Mouse (Mus musculus) retina, embryonic 14.5 days (tissue): ENCODE measurements around the gene Acp7.
"Not testable (repeated sequence)": the region's sequence is repeated elsewhere in the genome, so short reads cannot be mapped to it uniquely, and the experiment has no call there.

Experiments
- DNase-seq: peaks from one replicate; pipeline ENCODE4 v3.0.0-alpha.2; 2015; ENCODE audit warnings: low spot score

Acp7 gene

DNA sequence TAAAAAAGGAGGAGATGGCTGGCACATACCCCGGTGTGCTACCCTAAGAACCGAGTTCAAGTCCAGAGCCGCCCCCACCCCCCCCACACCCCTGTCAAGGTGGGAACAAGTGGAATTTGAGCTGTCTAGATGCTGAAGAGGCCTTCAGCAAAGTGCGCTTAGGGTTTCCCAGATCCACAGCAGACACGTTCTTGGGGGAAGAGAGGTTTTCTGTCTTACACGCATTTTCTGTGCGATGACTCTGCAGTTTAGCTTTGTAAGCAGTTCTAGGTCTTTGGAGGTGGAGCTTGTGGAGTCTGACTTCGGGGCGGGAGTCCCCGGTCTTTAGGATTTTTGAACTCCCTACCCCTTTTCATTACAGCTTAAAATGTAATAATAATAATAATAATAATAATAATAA lies at the start of gene Acp7:
Gene Acp7 (minus strand): TSS at position 260 of the 400 bp plus-strand sequence.
- DNase-seq: no peak

DNA sequence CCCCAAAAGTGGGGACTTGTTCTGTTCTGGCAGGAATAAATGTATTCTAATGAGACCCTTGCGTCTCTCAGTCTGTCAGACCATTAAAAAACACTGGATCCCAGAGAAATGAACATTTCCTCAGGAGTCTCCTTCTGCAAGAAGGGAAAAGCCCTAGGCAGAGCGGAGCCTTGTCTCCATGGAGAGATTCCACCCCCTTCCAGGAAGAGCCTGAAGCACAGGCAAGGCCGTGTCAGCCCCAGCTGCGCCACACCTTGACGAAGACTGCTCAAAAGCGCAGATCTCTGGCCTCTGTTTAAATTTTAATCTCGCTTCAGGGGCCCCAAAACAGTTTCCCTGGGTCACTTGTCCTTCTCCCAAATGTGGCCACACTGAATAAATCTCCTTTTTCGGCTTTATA lies 46.5 kb upstream of the Acp7 start:
- DNase-seq: no peak

DNA sequence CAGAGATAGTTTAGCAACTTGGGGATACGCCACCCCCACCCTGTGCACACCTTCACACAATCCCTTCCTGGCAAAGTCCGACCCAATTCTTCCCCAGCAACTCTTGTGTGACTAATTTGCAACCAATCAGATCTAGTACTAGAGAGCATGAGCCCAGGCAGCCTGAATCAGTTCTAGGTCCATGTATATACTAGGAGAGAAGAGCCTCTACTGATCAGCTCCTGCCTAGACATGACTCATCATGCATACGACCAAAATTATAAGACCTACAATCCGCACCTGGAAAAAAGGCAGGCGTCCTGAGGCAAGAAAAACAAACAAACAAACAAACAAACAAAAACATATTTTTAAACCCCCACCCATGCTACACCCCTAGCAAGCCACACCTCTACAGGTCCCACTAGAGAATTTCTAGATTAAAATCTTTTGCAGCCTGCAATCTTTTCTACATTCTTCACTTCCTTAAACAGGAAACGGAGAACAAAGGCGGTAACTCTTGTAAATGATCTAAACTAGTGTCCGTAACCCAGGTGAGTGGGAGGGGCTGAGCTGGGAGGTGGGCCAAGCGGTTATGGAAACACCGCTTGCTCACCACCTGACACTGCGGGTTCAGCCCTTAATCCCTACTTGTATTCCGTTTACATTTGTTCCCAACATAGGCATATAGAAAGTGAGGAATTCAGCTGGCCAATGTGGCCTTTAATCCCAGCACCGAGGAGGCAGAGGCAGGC lies 45.8 kb upstream of the Acp7 start:
- no peak for DNase-seq

DNA sequence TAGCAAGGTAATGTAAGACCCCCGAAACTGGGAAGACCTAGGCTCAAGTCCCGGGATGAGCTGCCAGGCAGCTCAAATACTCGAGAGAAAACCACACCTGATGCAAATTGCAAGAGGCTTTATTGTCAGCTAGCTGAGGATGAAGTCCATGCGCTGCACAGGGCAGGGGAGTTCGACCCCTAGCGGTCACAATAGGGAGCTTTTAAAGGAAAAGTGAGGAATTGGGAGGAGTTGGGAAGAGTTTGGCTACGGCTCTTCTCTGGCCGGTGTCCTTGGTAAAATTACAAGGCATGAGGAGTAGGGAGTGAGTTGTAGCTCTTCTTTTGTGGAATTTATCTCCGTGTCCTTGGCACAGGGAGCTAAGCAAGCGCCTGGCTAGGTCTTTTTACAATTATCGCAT lies 44.6 kb upstream of the Acp7 start:
- peak; percentile 45 for DNase-seq

DNA sequence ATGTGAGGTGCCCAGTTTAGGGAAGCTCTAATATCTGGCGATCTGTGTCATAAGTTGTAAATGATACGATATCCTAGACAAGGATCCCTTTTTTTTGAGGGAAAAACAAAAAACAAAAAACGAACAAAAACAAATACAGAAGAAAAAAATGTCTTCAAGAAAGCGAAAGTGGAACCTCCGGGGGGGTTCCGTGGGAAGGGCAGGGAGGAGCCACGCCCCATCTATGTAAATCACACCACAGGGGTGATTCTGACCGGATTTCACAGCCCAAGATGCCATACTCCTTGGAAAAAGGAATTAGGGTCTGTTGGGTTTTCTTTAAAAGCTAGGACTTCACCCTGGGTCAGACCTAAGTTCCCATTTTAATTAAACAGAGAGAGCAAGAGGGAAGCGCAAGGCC lies 43.9 kb upstream of the Acp7 start:
- no peak for DNase-seq

DNA sequence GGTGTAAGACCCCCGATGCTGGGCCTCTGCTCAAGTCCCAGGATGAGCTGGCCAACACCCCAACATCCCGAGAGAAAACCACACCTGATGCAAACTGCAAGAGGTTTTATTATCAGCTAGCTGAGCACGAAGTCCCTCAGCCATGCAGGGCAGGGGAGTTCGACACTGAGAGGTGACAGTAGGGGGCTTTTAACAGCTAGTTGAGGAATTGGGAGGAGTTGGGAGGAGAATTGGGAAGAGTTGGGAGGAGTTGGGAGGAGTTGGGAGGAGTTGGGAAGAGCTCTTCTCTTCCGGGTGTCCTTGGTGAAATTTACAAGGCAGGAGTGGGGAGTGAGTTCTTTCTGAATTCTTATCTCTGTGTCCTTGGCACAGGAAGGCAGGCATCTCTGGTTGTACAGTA lies 41.7 kb upstream of the Acp7 start:
- DNase-seq: not testable (repeated sequence)

DNA sequence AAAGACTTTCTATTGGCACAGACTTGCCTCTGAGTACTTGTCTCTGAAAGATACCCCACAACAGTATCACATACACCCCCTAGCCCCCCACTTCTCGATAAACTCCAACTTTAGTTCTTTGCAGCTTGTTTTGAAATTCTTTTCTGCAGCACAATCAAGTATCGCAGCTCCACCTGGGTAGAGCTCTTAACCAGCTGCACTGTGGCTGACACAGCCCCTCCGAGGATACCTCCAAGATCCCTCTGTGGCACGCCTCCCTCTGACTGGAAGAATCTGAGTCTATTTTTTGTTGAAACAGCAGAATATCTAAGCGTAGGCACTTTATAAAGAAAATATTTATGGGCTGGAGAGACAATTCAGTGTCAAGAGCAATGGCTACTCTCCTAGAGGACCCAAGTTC lies 41.1 kb upstream of the Acp7 start:
- DNase-seq: no peak

DNA sequence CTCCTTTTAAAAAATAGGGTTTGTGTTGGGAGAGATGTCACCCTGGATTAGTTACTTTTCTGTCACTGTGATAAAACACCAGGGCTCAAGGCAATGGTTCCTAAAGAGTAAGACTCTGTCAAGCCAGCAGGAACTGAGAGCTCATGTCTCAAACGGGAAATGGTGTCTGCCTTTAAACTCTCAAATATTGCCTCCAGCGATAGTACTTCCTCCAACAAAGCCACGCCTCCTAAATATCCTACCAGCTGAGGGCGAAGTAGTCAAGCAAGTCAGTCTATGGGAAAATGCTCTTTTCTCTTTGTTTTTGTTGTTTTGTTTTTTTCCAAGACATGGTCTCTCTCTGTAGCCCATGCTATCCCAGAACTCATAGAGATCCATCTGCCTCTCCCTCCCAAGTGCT lies 40.0 kb upstream of the Acp7 start:
- no peak for DNase-seq

DNA sequence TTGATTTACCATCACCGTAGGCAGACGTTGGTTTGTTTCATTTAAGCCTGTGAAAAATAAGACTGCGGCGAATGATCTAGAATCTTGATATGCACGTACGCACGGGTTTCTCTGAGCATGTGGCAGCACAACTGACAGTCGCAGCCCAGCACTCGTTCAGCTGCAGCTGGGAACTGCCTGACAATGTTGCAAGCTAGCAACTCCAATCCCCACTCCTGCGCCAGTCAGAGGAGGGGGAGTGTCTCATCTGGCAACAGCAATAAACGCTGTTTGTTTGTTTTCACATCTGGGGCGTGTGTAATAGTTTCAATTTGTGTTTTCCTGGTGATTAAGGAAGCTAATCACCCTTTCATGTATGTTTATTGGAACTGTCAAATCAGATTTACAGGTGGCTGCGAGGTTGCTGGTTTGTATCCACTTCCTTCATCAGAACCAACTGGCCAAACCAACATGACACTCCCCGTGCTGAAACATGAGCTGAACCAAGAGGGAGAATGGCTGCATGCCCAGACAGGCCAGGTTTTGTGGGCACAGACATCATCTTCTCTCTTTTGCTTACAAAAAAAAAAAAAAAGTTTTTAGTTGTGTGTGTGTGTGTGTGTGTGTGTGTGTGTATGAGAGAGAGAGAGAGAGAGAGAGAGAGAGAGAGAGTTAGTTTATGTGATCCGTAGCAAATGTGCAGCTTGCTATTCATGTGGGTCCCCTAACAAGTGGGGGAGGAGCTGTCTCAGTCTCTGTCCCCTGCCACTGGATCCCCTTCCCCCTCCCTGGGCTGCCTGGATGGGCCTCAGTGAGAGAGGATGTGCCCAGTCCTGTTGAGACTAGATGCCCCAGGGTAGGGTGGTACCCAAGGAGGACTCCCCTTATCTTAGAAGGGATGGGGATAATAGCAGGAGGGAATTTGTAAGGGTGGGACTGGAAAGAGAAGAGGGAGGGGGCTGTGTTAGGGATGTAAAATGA lies 34.8 kb upstream of the Acp7 start:
- DNase-seq: peak; percentile 17

DNA sequence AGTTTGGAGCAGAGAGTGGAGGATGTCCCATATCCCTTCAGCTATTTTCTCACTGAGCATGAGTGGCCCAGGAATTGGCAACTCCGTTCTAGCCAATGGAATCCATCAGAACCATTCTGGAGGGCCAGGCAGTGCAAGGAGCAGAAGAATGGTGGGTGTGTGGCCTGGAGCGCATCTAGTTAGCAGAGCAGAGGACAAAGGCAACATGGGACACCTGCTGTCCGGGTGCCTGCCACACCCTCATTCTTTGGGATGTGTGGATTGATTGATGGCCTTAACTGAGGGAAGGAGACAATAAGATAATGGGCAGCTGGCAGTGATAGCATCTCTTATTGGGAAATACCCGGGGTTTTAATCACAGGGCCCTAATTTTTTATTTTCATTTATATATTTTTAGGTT lies 25.3 kb upstream of the Acp7 start:
- DNase-seq: no peak

DNA sequence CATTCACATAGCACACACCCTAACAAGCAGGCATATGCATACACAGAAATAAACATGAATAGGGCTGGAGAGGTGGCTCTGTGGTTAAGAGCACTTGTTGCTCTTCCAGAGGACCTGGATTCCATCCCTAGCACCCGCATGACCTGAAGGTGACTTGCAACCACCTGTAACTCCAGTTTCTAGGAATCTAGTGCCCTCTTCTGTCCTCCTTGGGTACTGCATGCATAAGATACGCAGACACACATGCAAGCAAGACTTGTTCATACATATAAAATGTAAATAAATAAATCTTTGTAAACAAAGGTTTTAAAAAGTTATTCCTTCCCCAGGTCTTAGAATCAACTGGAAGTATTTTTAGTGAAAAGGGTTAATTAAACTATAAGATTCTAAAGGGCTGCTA lies 20.0 kb upstream of the Acp7 start:
- DNase-seq: no peak

DNA sequence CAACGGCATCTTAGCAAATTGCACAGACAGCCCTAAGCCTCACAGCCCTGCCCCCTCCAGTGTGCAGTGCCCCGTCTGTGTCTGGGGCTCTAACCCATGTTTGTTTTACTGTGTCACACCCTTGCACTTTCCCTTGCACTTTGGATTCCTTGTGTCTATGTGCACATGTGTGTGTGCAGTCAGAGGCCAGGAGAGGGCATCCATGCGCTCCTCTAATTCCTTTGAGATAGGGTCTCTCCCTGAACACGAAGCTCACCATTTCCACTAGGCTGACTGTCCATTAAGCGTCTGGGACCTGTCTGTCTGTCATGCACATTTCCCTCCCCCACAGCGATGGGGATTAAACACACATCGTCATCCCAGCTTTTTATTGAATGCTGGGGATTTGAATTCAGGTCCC lies 15.9 kb upstream of the Acp7 start:
- DNase-seq: peak; percentile 41

DNA sequence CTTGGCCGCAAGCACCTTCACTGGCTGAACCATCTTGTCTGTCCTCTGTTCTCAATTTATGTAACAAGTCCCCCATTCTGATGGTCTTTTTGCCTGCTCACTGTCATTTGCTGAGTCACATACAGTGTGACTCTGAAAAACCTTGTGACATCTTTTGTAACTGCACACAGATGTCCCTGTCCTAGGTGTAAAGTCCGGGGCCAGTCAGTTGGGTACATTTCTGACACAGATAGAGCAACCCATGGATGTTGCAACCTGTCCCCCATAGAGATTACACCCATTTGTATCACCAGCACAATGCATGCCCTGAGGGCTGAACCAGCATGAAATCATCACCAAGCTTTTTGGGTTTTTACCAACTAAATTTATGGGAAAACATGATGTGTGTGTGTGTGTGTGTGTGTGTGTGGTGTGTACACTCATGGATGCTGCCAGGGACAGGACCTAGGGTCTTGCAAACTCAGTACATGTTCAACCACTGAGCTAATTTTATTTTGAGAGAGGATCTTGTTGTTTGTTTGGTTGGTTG lies 14.9 kb upstream of the Acp7 start:
- DNase-seq: no peak

DNA sequence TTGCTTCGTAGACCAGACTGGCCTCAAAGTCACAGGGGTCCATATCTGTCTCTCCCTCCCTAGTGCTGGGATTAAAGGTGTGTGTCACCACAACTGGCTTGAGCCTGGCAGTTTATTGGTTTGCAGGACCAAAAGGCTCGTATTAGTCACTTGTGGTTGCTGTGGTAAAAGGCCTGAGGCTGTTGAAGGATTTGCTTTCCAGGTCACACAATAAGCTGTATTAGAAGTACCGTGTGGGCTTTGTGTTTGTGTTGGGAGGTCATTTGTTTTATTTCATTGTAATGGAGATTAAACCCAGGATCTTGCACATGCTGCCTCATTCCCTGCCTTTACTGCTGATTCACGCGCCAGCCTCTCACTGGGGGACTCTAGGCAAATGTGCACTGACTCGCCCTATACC lies 14.2 kb upstream of the Acp7 start:
- no peak for DNase-seq

DNA sequence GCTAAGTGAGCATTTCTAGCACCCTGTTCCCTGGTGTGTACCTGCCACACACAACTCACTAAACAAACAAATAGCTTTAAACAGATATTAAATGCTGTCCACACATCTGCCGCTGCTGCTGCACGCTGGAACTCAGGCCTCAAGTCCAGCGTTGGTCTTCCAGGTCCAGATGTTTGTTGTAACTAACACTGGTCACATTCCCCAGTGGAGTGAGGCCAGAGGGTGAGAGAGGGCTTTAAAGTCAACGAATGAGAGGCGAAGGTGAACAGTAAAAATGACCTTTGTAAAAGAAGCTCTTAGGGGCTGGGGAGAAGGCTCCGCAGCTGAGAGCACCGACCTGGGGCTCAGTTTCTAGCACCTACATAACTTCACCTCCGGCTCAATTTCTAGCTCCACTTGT lies 10.4 kb upstream of the Acp7 start:
- no peak for DNase-seq

DNA sequence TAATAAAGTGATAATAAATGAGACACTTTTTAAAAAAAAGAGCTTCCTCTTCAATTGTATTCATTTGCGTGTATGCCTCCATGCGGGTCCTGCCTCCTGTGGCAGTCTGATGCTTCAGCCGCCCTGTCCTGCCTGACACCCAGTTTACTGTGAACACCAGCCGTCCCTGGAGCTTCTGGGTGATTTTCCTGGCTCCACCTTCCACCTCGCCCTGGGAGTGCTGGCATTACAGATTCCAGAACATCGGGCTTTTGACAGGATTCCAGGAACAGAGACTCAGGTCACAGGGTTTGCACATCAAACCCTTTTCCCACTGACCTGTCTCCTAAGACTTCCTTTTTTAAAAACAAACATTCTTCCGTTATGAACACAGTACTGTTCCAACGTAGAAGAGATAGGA lies 6.4 kb upstream of the Acp7 start:
- no peak for DNase-seq

DNA sequence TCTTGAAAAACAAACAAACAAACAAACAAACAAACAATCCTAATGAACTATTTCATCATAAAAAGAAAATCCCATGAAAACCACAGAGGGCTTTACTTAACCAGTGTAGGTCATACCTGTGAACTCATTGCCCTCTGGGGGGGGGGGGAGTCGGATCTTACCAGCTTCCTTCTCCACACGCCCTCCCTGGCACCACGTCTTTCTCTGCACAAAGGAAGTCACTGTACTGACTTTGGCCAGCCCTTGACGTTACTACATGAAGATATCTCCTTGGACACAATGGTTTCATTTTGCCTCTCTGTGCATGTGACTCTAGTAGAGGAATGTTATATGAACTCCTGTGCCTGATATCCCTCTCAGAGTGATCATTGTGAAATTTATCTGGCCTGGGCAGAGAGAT lies 3.0 kb upstream of the Acp7 start:
- DNase-seq: no peak

DNA sequence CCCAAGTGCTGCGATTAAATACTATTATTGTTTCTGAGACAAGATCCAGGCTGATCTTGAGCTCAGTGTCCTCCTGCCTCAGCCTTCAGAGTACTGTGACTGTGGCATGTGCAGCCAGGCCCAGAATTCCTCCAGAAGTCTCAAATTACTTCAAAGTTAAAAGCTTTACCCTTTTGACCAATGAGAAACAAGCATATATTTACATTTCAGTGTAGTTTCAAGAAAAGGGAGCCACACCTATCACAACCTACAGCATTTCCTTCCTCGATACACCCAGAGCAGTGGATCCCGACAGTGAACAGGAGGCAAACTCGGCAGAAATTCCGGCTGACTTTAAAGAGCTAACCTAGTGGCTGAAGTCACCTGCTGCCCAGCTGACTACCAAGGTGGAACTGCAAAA lies 6.3 kb downstream of the Acp7 start:
- DNase-seq: no peak

DNA sequence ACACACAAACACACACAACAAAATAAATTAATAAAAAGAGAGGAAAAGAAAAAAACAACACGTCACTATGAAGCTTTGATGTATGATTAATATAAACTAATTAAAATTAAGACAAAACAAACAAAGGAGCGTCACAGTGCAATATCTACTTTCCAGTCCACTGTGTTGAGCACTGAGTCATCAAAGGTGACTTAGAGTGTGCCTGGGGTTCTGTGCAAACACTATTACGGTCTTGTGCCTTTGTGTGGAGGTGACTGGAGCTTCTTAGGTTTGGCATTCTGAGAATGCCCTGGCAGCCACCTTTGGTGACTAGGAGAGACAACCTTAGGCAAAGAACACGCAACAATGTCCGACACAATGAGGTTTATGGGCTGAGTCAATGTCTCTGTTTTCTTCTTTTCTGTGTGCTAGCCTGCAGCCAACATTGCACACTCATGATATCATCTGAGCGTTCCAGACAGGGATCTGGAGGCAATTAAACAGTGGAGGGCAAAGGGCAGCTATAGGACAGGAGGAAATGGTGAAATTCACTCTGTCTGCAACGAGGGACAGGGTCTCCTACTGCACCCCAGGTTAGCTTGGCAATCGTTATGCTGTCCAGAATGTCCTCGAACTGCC lies 11.9 kb downstream of the Acp7 start:
- DNase-seq: no peak

DNA sequence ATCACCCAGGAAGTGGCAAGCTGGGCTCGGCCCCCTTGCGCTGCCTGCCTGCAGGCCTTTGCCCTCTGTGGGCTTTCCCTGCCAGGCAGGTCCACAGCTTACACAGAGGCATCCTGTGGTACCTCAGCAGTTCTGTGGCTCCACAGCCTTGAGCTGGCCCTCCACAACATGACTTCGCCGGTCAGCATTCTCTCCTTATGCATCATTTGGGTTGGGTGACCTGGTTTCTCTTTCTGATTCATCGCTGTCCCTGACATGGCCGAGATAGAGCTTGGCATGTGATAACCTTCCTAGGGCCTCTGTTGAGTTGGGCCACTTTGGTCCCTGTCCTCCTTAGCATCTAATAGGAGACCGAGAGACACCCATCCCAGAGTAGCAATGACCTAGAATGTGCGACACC lies 25.2 kb downstream of the Acp7 start:
- DNase-seq: no peak

DNA sequence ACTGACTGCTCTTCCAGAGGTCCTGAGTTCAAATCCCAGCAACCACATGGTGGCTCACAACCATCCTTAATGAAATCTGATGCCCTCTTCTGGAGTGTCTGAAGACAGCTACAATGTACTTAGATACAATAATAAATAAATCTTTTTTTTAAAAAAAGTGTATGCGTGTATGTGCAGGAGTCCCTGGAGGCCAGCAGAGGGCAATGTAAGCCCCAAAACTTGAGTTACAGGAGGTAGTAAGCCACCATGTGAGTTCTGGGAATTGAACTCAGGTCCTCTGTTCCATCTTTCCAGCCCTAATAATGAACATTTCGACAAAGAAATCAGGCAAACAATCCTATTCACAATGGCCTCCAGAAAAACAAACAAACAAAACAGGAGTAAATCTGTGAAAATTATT lies 27.3 kb downstream of the Acp7 start:
- not testable (repeated sequence) for DNase-seq

DNA sequence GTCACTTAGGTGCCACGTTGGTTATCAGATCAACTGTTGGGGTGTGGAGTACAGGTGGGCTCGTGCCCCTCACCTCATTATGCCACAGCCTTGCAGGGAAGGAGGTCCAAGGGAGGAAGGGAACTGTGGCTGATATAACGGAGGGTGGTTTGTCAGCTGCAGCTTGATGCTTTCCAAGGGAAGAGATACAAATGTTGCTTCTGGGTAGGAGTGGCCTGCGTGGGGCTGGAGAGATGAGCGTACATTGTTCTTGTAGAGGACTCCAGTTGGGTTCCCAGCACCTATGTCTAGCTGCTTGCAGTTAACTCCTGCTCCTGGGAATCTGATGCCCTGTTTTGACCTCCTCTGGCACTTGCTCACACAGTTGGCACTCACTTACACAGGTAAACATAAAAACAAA lies 28.0 kb downstream of the Acp7 start:
- no peak for DNase-seq

DNA sequence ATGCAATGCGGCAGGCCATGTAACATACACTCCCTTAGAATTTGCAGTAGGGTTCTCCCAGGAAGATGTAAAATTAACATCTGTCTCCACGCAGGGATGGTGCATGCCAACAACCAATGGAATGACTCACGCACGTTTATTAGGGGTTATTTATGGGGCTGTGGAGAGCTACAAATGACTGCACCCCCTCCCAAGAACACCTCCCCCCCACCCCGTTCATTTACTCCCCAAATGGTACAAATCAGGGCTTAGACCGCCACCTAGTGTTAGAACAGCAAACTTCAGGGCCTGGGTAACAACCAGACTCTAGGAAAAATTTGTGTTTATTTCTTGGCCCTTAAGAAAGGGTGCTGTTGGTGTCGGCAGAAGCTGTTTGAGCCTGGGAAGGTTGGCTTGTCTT lies 29.5 kb downstream of the Acp7 start:
- DNase-seq: peak; percentile 83
